Mouse (Mus musculus): ENCODE data around the gene Tyr.
"Not testable (repeated sequence)": the region's sequence is repeated elsewhere in the genome, so short reads cannot be mapped to it uniquely, and the experiment has no call there.

The Tyr gene

DNA sequence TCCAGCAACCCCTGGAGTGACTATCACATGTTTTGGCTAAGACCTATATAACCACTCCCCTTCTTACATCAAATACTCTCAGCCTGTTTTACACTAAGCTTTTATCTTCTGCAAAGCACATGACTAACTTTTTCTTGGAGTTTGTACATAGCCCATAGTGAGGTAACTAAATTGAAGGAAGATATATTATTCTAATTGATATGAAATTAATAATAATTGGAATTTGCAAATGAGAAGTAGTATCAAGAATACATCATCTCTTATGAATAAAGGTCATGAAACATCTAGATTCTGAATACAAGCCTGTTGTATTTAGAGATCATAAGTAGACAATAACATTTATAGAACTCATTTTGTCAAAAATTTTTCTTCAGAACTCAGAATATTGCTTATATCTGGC, at the start of gene Tyr:
TSS of gene Tyr (minus strand) at position 101 of the 400 bp plus-strand sequence.
- DNase-seq (ENCODE audit: low spot score) = no peak

DNA sequence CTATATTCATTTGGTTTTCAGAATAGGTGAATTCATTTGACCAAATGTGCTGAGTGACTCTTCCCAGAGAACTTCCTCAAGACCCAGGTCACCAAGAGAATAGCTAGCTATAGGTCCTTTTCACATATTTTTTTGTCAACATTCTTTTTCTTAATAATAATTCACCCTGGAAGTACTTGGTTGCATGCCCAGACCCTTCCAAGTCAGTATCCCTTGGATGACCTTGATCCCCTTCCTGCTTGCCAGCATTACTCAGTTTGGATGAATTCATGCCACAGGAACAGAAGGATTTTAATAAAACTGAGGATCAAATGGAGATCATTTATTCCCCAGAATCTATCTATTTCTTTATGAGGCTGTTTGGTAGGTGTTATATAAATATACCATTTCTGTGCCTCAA, 45.7 kb upstream of the Tyr start:
- DNase-seq (ENCODE audit: low spot score) = no peak

DNA sequence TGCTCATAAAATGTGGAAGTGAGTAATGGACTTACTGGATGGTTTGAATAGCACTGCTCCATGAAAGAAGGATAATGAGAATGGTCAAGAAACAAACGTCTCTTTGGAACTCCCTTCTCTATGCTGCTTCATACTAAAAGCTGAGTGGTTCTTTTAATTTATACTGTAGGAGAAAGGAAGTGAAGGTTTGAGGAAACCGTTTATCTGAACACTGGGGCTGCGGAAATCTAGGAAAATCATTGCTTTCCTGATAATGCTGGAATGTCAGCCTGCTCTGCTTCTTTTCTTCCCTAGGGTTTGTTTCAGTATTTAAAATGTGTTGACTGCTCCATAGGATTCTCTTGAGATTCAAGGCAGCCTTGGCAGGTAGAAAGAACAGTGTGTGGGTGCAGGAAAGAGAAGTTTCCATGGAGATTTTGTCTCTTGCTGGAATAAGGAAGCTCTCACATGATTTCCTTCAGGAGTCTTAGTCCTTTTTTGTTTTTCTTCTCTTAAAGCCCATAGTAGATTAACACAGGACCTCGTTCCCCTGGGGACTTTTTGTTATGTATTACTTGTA, 891 bp upstream of the Tyr start:
- DNase-seq (ENCODE audit: low spot score) = no peak

DNA sequence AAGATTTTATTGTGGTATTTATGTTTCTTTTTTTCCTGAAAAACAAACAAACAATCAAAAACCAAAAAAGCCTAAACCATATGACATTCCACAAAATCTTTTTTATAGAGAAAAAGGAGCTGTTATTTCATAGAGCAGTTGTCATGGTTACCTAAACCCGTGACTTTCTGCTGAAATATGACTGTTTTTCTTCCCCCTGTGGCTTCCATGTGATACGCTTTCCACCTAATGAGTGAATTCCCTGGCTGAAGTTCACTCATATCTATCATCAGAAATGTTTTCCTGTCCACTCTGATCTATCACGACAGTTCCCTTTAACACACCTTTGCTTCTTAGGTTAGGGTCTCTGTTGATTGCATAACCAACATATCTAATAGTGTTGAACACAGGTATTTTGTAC, 5.3 kb downstream of the Tyr start:
- DNase-seq (ENCODE audit: low spot score) = no peak

DNA sequence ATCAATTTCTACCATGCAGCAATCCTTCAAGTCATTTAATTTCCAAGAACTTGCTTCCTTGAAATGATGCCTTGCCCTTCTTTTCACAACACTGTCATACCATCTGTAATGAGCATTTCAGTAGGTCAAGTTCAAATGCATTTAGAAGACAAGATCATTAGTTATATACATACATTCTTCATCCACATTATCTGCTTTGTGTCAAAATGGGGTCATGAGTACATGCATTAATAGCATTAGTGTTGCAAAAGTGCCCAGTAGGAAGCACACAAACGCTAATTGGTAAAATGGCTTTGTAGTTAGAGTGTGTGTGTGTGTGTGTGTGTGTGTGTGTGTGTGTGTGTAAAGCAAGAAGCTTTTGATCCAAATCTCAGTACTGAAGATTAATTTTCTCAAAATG, 80.0 kb downstream of the Tyr start:
- DNase-seq (ENCODE audit: low spot score) = no peak

DNA sequence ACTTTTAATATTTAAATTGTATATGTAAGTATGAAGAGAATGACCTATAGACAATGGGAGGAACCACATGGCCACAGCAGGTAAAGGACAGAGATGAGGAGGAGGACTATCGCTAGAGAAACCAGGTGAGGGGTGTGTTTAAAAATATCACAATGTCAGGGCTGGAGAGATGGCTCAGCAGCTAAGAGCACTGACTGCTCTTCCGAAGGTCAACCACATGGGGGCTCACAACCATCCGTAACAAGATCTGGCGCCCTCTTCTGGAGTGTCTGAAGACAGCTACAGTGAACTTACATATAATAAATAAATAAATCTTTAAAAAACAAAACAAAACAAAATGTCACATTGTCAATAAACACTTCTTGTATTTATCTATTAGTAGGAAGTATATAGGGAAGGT, 81.9 kb downstream of the Tyr start:
- not testable (repeated sequence) for DNase-seq (ENCODE audit: low spot score)

DNA sequence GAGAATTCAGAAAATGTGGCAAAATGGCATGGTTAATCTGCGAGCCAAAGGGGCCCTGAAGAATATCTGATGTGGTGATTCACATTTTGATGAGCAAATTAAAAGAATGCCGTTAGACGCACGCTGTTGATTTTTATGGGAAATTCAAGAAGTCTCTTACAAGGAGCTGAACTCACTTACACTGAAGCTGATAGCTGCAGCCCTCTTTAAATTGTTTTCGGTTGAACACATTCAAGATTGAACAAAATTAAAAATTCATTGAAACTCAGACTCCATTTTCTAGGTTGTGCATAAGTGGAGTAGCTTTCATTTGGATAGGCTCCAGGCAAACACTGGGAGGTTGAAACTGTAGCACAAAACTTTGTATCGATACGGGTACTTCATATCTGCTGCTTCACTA, 96.3 kb downstream of the Tyr start:
- DNase-seq (ENCODE audit: low spot score) = no peak

DNA sequence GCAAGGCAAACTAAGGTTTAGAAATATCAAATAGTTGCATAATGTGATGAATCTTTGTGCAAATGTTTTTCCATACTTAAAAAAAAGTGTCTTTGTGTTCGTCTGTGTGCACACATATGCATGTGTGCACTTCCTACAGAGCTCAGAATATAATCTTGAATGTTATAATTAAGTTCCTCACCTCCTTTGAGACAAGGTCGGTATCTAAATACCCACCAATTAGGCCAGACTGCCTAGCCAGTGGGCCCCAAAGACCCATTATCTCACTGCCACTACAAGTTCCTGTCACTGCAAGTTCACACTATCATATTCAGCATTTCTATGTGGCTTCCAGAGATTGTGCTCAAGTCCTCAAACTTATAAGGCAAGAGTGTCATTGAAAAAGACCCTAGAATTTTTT, 118.4 kb downstream of the Tyr start:
- no peak for DNase-seq (ENCODE audit: low spot score)
